Mouse (Mus musculus): ENCODE measurements around the gene Isoc2a. TPM values are rescaled to one million over a fixed set of nuclear protein-coding genes. Genes with fewer than 3 reads are reported as not detected.
"Not testable (repeated sequence)": the region's sequence is repeated elsewhere in the genome, so short reads cannot be mapped to it uniquely, and the experiment has no call there.

Gene Isoc2a
- total RNA-seq, 2 experiments from 2014 or later, result 45.4 to 48.8 TPM

GRCm38 (mm10) chr7:4864130-4864845, 12.7 kb upstream of the Isoc2a start:
- no peak for DNase-seq
- intact Hi-C loops (cut with DNase I), result loop anchor here (2.0 to 10.0 kb wide), 3 partner anchors 51 to 191 kb away; partner anchors contain the start of genes Ube2s and Zfp580

- no peak for DNase-seq
- intact Hi-C loops (cut with DNase I), result loop anchor here (2.0 to 10.0 kb wide), 3 partner anchors 52 to 190 kb away; partner anchors contain the start of genes Ube2s and Zfp580
Measured at GRCm38 (mm10) chr7:4865090-4865489, 11.9 kb upstream of the Isoc2a start.

- peak; percentile 97 to 98 for DNase-seq
- intact Hi-C loops (cut with DNase I), result loop anchor here (2.0 to 10.0 kb wide), 3 partner anchors 53 to 189 kb away; partner anchors contain the start of genes Ube2s and Zfp580
Measured at GRCm38 (mm10) chr7:4865579-4866493, 11.1 kb upstream of the Isoc2a start.

GRCm38 (mm10) chr7:4866631-4867180, 10.2 kb upstream of the Isoc2a start:
- intact Hi-C loops (cut with DNase I), result loop anchor here (10.0 kb wide), 1 partner anchor 188 kb away; the partner anchor contains the start of gene Zfp580
- no peak for DNase-seq

GRCm38 (mm10) chr7:4870133-4870532, 6.8 kb upstream of the Isoc2a start, which contains the start of gene Isoc2b:
Isoc2b (minus strand) TSS chr7:4870258.
- no peak for DNase-seq

GRCm38 (mm10) chr7:4877226-4877625, 273 bp downstream of the Isoc2a start:
- no peak for DNase-seq
- intact Hi-C loops (cut with DNase I), result no loop called here

More at GRCm38 (mm10) chr7:4870133-4870532, 6.8 kb upstream of the Isoc2a start, which contains the start of gene Isoc2b:
- intact Hi-C loops (cut with DNase I), result no loop called here

GRCm38 (mm10) chr7:4878186-4878585, 1.2 kb downstream of the Isoc2a start:
- intact Hi-C loops (cut with DNase I), result no loop called here
- no peak for DNase-seq

- DNase-seq; intact Hi-C loops (cut with DNase I): not testable (repeated sequence)
Measured at GRCm38 (mm10) chr7:4879036-4879435, 2.1 kb downstream of the Isoc2a start.

GRCm38 (mm10) chr7:4886680-4887079, 9.7 kb downstream of the Isoc2a start:
- DNase-seq, result peak in 1 of 2 experiments; percentile 25
- intact Hi-C loops (cut with DNase I), result no loop called here

- intact Hi-C loops (cut with DNase I), result no loop called here
- DNase-seq, result no peak
Measured at GRCm38 (mm10) chr7:4895186-4895585, 18.2 kb downstream of the Isoc2a start.

- intact Hi-C loops (cut with DNase I), result no loop called here
Measured at GRCm38 (mm10) chr7:4898851-4899648, 22.1 kb downstream of the Isoc2a start.

GRCm38 (mm10) chr7:4899649-4900522, 22.9 kb downstream of the Isoc2a start:
- intact Hi-C loops (cut with DNase I), result no loop called here
- DNase-seq, result peak; percentile 32 to 53

More at GRCm38 (mm10) chr7:4898851-4899648, 22.1 kb downstream of the Isoc2a start:
- no peak for DNase-seq

- intact Hi-C loops (cut with DNase I), result no loop called here
- no peak for DNase-seq
Measured at GRCm38 (mm10) chr7:4900523-4900851, 23.5 kb downstream of the Isoc2a start.

- intact Hi-C loops (cut with DNase I), result no loop called here
Measured at GRCm38 (mm10) chr7:4901171-4901570, 24.2 kb downstream of the Isoc2a start.

GRCm38 (mm10) chr7:4902404-4902803, 25.5 kb downstream of the Isoc2a start:
- intact Hi-C loops (cut with DNase I), result no loop called here
- no peak for DNase-seq

More at GRCm38 (mm10) chr7:4901171-4901570, 24.2 kb downstream of the Isoc2a start:
- DNase-seq, result peak in 1 of 2 experiments; percentile 25

GRCm38 (mm10) chr7:4906466-4906950, 29.6 kb downstream of the Isoc2a start, which contains the start of gene Gm36210:
Gm36210 (minus strand) TSS chr7:4906516.
- intact Hi-C loops (cut with DNase I), result no loop called here
- no peak for DNase-seq

GRCm38 (mm10) chr7:4911561-4911960, 34.6 kb downstream of the Isoc2a start:
- peak; percentile 57 to 80 for DNase-seq
- intact Hi-C loops (cut with DNase I), result loop anchor here (1.0 kb wide), 1 partner anchor 29 kb away; no protein-coding TSS in a partner anchor

GRCm38 (mm10) chr7:4912248-4912647, 35.3 kb downstream of the Isoc2a start:
- intact Hi-C loops (cut with DNase I), result no loop called here
- DNase-seq, result no peak
